Mouse (Mus musculus) forebrain, embryonic 16.5 days (tissue): ENCODE data around the gene Ppm1f. TPM values are rescaled to one million over a fixed set of nuclear protein-coding genes. Genes with fewer than 3 reads are reported as not detected.

Experiments
- ATAC-seq: fragments of 200-750 bp; cut with Nextera tagmentation; 2 replicates; pipeline ENCODE4 v1.8.0; 2017; ENCODE audit warnings: mild to moderate bottlenecking, moderate library complexity
- H3K27ac ChIP-seq: fragments of 300-500 bp; sonication (generic); 2 replicates; pipeline ENCODE4 v1.5.1; 2014; ENCODE audit warnings: low read length, control low read depth
- H3K27me3 ChIP-seq: fragments of 300-500 bp; sonication (generic); replicated peaks from 2 replicates; pipeline ENCODE4 v1.6.1; 2014; ENCODE audit warnings: low read length; ENCODE audit not compliant: control insufficient read depth, insufficient read depth
- H3K36me3 ChIP-seq: fragments of 300-500 bp; sonication (generic); 2 replicates; pipeline ENCODE4 v1.6.1; 2014; ENCODE audit not compliant: control insufficient read depth, insufficient read depth
- H3K4me1 ChIP-seq: fragments of 300-500 bp; sonication (generic); replicated peaks from 2 replicates; pipeline ENCODE4 v1.6.1; 2014; ENCODE audit warnings: low read length; ENCODE audit not compliant: control insufficient read depth, insufficient read depth
- H3K4me2 ChIP-seq: fragments of 300-500 bp; sonication (generic); 2 replicates; pipeline ENCODE4 v1.6.1; 2014; ENCODE audit warnings: mild to moderate bottlenecking, low read length, control low read depth
- H3K4me3 ChIP-seq: fragments of 300-500 bp; sonication (generic); replicated peaks from 2 replicates; pipeline ENCODE4 v1.5.1; 2014; ENCODE audit warnings: mild to moderate bottlenecking, low read length, control low read depth
- H3K9ac ChIP-seq: fragments of 300-500 bp; sonication (generic); replicated peaks from 2 replicates; pipeline ENCODE4 v1.6.1; 2014; ENCODE audit warnings: low read depth, low read length, control low read depth
- H3K9me3 ChIP-seq: fragments of 300-500 bp; sonication (generic); 2 replicates; pipeline ENCODE4 v1.6.1; 2016; ENCODE audit warnings: low read length; ENCODE audit not compliant: control insufficient read depth
- WGBS: fragments of 180-500 bp; shearing (Covaris S2); extraction: QIAGEN DNeasy Blood & Tissue Kit; methylation state at CpG from one replicate; pipeline ENCODE4 v1.1.7; 2014; 5-methylcytosine and 5-hydroxymethylcytosine counted together
- polyA plus RNA-seq: library from polyadenylated mRNA; unstranded; fragments of >200 nt; fragmentation: Nextera tagmentation; extraction: Ambion mirVana; gene quantifications from 2 replicates; pipeline ENCODE4 v1.2.1, GENCODE M21; 2015

Gene Ppm1f
- polyA plus RNA-seq, 1 experiment from 2014 or later: 29.3 TPM

DNA sequence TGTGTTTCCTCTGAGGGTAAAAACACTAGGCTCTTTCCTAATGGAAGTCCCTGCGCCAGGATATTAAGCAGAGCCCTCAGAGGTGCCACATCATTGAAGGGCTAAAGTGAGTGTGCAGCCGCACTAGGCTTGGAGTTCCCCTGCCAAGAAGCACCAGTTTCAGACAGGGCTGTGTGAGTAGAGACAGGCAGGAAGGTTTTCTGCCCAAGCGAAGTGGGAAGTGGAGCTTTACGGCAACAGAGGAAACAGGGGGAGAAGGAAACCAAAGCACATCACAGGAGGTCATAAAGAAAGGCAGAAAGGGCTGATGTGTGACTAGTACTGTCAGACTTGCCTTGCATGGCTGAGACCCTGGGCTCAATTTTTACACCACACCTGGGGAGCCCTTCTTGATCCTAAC, 6.1 kb downstream of the Ppm1f start:
- no peak overlapping the region for H3K4me3 ChIP-seq
- no peak overlapping the region for H3K9ac ChIP-seq
- H3K36me3 ChIP-seq: peaks cover 6% of the 10 kb centered on the region; the same call in 1 of the 2 replicates
- no peaks in the 10 kb centered on the region for H3K27me3 ChIP-seq
- 90% methylated on average over 4 of the region's 4 CpGs for WGBS
- H3K4me2 ChIP-seq: no peak overlapping the region
- H3K4me1 ChIP-seq: peaks cover 6% of the 10 kb centered on the region
- H3K9me3 ChIP-seq: no peaks in the 10 kb centered on the region
- H3K27ac ChIP-seq: no peak overlapping the region
- ATAC-seq: no peak

GRCm38 (mm10) chr16:16903188-16903587, 6.9 kb downstream of the Ppm1f start:
- Histone ChIP-seq H3K9ac (no peak overlapping the region), H3K27ac (no peak overlapping the region), H3K4me2 (no peak overlapping the region), H3K27me3 (no peaks in the 10 kb centered on the region), H3K9me3 (no peaks in the 10 kb centered on the region), H3K36me3 (peaks cover 6% of the 10 kb centered on the region; the same call in 1 of the 2 replicates), H3K4me3 (no peak overlapping the region), H3K4me1 (no peaks in the 10 kb centered on the region)
- ATAC-seq: no peak
- WGBS: 95% methylated on average over 5 of the region's 5 CpGs

GRCm38 (mm10) chr16:16907799-16908198, 11.5 kb downstream of the Ppm1f start:
- Histone ChIP-seq H3K27ac (no peak overlapping the region), H3K27me3 (no peaks in the 10 kb centered on the region), H3K4me3 (no peak overlapping the region), H3K36me3 (peaks cover 15% of the 10 kb centered on the region; the same call in 1 of the 2 replicates), H3K4me2 (no peak overlapping the region), H3K4me1 (peaks cover 4% of the 10 kb centered on the region), H3K9me3 (no peaks in the 10 kb centered on the region), H3K9ac (no peak overlapping the region)
- no peak for ATAC-seq
- WGBS: 77% methylated on average over 6 of the region's 6 CpGs

GRCm38 (mm10) chr16:16911641-16912597, 15.7 kb downstream of the Ppm1f start:
- Histone ChIP-seq H3K36me3 (peaks cover 15% of the 10 kb centered on the region), H3K9ac (peak overlapping the region; percentile 40; the same call in 1 of the 2 replicates), H3K4me2 (no peak overlapping the region), H3K9me3 (no peaks in the 10 kb centered on the region), H3K4me3 (no peak overlapping the region), H3K4me1 (peaks cover 4% of the 10 kb centered on the region), H3K27me3 (no peaks in the 10 kb centered on the region), H3K27ac (peak overlapping the region; percentile 80)
- 24% methylated on average over 13 of the region's 13 CpGs for WGBS
- peak; percentile 88 for ATAC-seq

DNA sequence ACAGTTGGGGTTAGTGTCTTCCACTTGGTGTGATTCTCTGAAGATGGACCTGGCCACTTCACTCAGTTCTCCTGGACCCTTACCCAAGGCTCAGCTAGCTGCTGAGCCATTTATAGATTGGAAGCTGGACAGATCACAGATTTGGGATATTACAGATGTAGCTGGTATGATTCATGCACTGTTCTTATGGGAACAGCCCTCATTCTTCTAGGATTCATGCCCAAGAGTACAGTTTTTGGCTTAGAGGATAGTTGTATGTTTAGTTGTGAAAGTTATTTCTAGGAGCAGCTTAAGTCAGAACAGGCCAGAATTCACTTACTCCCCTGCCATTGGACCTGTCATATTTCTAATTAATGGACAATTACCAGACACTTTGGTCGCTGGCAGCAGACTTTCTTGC, 17.2 kb downstream of the Ppm1f start:
- Histone ChIP-seq H3K4me1 (peaks cover 4% of the 10 kb centered on the region), H3K36me3 (peaks cover 30% of the 10 kb centered on the region), H3K9me3 (no peaks in the 10 kb centered on the region), H3K27ac (no peak overlapping the region), H3K4me2 (no peak overlapping the region), H3K27me3 (no peaks in the 10 kb centered on the region), H3K4me3 (no peak overlapping the region), H3K9ac (no peak overlapping the region)
- WGBS: 74% methylated on average over 1 of the region's 1 CpGs
- ATAC-seq: no peak

GRCm38 (mm10) chr16:16918441-16919117, 22.3 kb downstream of the Ppm1f start:
- H3K4me3 ChIP-seq: no peak overlapping the region
- peaks cover 35% of the 10 kb centered on the region for H3K36me3 ChIP-seq
- ATAC-seq: no peak

DNA sequence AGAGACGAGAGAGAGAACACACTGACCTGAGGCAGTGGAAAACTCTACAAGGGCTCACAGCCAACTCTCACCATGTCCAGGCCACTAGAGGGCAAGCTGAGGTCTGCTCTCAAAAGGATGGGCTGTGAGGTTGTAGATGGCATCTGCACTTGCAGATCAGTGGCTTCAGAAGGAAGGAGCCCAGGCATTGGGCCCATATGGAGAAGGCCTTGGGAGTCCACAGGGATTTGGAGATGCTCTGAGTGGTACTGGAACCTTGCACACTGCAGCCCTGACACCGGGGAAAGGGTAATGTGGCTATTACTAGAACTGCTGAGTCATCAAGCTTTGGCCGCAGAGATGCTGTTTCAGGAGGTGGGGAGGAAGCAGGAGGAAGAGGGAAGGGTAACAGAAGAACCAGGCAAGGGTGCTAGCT, 24.8 kb downstream of the Ppm1f start:
- no peak for ATAC-seq
- H3K36me3 ChIP-seq: peaks cover 35% of the 10 kb centered on the region
- 84% methylated on average over 3 of the region's 3 CpGs for WGBS

More at GRCm38 (mm10) chr16:16918441-16919117, 22.3 kb downstream of the Ppm1f start:
- no peak overlapping the region for H3K9ac ChIP-seq
- no peak overlapping the region for H3K4me2 ChIP-seq
- H3K9me3 ChIP-seq: no peaks in the 10 kb centered on the region
- H3K4me1 ChIP-seq: no peaks in the 10 kb centered on the region
- WGBS: 92% methylated on average over 7 of the region's 7 CpGs
- no peaks in the 10 kb centered on the region for H3K27me3 ChIP-seq
- no peak overlapping the region for H3K27ac ChIP-seq

GRCm38 (mm10) chr16:16924481-16924880, 28.2 kb downstream of the Ppm1f start:
- Histone ChIP-seq H3K27me3 (no peaks in the 10 kb centered on the region), H3K27ac (no peak overlapping the region), H3K9me3 (no peaks in the 10 kb centered on the region), H3K4me2 (no peak overlapping the region), H3K4me3 (no peak overlapping the region), H3K9ac (no peak overlapping the region), H3K4me1 (no peaks in the 10 kb centered on the region), H3K36me3 (peaks cover 17% of the 10 kb centered on the region)
- 90% methylated on average over 3 of the region's 3 CpGs for WGBS
- no peak for ATAC-seq

More for the DNA sequence above, 24.8 kb downstream of the Ppm1f start:
- H3K27ac ChIP-seq: no peak overlapping the region
- H3K9ac ChIP-seq: no peak overlapping the region
- no peaks in the 10 kb centered on the region for H3K27me3 ChIP-seq
- no peaks in the 10 kb centered on the region for H3K4me1 ChIP-seq
- no peak overlapping the region for H3K4me3 ChIP-seq
- H3K9me3 ChIP-seq: no peaks in the 10 kb centered on the region
- H3K4me2 ChIP-seq: no peak overlapping the region

DNA sequence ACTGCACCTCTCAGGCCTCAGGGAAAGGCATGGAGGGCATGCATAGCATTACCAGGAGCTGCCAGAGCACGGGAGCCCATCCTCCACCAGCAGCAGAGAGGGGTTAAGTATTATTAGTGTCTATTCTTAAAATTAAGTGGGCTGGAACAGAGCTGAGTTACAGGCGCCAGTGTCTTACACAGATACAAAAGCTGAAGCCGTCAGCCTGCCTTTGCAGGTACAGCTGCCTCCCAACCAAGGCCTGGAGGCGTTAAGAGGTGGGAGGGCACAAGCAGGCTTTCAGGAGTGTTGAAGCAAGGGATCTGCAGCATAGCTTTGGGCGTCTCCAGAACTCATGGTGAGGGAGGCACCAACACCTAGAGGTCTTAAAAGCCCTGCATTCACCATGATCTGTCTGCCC, 30.3 kb downstream of the Ppm1f start:
- H3K27me3 ChIP-seq: no peaks in the 10 kb centered on the region
- WGBS: 20% methylated on average over 5 of the region's 5 CpGs
- peaks cover 11% of the 10 kb centered on the region for H3K4me1 ChIP-seq
- ATAC-seq: no peak
- H3K36me3 ChIP-seq: peaks cover 10% of the 10 kb centered on the region
- H3K4me3 ChIP-seq: no peak overlapping the region
- H3K27ac ChIP-seq: no peak overlapping the region
- H3K9ac ChIP-seq: no peak overlapping the region
- H3K9me3 ChIP-seq: no peaks in the 10 kb centered on the region
- H3K4me2 ChIP-seq: no peak overlapping the region
